Mouse (Mus musculus) mouse embryonic stem cell (cell line): Measurements from ENCODE around the gene Rtf2.

ENCODE experiments used
- in situ Hi-C, 2 experiments: fragments of 300-500 bp; cut with MboI; formaldehyde crosslinking; loops; 1 replicate in 1 of 2; 3 replicates in 1 of 2; pipeline ENCODE4 v1.14.3; 2019 to 2020; ENCODE audit warnings: low sequenced_read_pairs in 2 of 2, low pct_unique_long_range_greater_than_20kb in 1 of 2, mixed read lengths in 1 of 2; ENCODE audit not compliant: unreplicated experiment in 1 of 2

The Rtf2 gene

DNA sequence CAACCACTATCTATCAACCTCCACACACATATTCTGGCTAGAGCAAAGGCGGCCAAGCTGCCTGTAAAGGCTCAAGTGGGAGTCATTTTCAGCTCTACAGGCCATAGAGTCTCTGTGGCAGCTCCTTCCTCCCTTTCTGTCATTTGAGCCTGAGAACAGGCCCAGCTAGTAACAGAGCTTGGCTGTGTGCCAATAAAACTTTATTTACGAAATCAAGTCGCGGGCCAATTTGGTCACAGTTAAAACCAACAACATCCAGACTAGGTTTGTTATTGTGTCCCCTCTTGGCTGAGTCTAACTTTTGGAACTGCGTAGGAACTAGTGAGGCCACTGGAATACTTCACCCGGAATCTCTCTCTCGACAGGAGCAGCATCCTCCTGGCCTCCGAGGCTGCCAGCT lies 33.2 kb downstream of the Rtf2 start:
- in situ Hi-C loops = no loop called here

DNA sequence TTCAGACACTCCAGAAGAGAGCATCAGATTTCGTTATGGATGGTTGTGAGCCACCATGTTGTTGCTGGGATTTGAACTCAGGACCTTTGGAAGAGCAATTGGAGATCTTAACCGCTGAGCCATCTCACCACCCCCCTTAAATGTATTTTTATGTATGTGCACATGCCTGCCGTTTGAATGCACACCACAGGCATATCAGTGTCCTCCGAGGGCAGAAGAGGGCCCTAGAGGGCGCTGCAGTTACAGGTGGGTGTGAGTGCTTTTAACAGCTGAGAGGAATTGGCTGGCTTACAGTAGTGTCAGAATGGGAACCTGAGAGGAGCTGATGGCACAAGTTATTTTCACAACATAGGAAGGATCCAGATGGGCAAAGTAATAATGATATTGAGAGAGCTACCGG lies 34.6 kb downstream of the Rtf2 start:
- in situ Hi-C loops = loop anchor here (5.0 to 25.0 kb wide), 3 partner anchors 137 to 512 kb away; partner anchors contain the start of gene Spo11 (in 1 of the 2)

GRCm38 (mm10) chr2:172476707-172477260 lies 36.4 kb downstream of the Rtf2 start:
- in situ Hi-C loops = loop anchor here (5.0 to 25.0 kb wide), 3 partner anchors 136 to 511 kb away; partner anchors contain the start of gene Spo11 (in 1 of the 2)

DNA sequence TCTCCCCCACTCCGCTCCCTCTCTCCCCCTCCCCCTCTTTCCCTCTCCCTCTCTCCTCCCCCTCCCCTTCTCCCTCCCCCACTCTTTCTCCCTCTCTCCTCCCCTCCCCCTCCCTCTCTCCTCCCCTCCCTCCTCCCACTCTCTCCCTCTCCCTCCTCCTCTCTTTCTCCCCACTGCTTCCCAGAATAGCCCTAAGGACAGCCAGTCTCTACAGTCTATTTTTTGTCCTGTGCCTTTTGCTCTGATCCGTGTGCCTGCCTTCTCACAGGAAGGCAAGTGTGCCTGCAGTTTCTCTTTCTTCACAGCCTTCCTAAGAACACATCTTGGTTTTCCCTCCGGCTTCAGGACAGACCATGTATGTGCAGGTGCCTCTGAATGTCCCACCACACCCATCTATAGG lies 37.0 kb downstream of the Rtf2 start:
- in situ Hi-C loops = loop anchor here (5.0 to 25.0 kb wide), 3 partner anchors 135 to 510 kb away; partner anchors contain the start of gene Spo11 (in 1 of the 2)

- in situ Hi-C loops = loop anchor here (5.0 to 25.0 kb wide), 3 partner anchors 134 to 509 kb away; partner anchors contain the start of gene Spo11 (in 1 of the 2)
Measured at GRCm38 (mm10) chr2:172477860-172478259, 37.5 kb downstream of the Rtf2 start.

GRCm38 (mm10) chr2:172480296-172480695 lies 39.9 kb downstream of the Rtf2 start:
- in situ Hi-C loops = loop anchor here (25.0 kb wide), 2 partner anchors 132 to 507 kb away; partner anchors contain the start of gene Spo11 (in 1 of the 2)

- in situ Hi-C loops = loop anchor here (25.0 kb wide), 2 partner anchors 130 to 505 kb away; partner anchors contain the start of gene Spo11 (in 1 of the 2)
Measured at GRCm38 (mm10) chr2:172481654-172482385, 41.5 kb downstream of the Rtf2 start.

DNA sequence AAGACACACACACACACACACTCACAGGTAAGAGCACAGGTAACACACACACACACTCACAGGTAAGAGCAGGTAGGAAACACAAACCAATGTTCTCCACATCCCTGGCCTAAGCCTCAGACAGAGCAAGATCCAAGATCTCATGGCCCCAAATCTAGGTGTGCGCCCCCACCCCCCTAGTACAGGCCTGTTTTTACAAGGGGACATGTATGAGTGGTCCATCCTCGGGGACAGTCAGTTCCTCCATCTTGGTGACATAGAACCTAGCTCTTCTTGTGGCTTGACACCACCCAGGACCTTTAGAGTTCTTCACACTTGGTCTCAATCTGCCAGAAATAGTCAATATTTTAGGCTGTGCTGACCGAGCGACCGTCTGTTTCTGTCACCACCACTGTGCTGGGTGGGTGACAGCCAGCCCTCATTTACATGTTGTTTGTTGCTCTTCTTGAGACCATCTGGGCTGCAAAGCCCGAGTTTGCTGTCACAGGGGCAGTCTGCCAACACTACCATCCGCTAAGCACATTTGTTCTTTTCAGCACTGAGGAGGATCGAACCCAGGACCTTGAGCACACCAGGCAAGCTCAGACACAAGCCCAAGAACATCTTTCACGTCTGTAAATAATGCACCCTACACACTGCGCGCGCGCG lies 43.5 kb downstream of the Rtf2 start:
- in situ Hi-C loops = loop anchor here (25.0 kb wide), 2 partner anchors 128 to 503 kb away; partner anchors contain the start of gene Spo11 (in 1 of the 2)

DNA sequence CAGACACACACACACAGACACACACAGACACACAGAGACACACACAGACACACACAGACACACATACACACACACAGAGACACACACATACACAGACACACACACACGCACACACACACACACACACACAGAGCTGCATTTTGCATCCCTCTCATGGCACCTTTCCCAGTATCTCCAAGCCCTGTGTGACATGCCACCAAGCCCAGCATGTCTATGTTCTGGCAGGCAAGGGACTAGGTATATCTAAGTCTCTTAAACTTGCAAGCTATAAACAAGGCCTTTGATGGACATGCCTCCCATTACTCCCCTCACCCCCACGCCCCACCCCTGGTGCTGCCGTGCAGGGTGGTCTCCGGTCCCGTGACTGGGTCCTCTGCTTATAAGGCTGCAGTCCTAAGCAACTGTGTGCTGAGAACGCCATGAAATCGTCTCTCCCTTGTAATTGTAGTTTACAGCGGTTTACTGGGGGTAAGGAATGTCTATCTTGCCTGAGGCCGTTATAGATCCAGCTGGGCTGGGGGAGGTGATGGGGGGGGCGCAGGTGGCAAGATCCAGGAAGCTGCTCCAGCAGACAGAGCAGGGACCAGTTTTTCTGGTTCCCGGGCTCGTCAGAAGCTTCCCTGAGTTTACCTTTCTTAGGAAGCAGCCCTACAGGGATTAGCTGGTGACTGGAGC lies 44.5 kb downstream of the Rtf2 start:
- in situ Hi-C loops = loop anchor here (25.0 kb wide), 2 partner anchors 127 to 502 kb away; partner anchors contain the start of gene Spo11 (in 1 of the 2)

GRCm38 (mm10) chr2:172496736-172497345 lies 56.5 kb downstream of the Rtf2 start:
- in situ Hi-C loops = loop anchor here (25.0 kb wide), 2 partner anchors 115 to 490 kb away; partner anchors contain the start of gene Spo11 (in 1 of the 2)

GRCm38 (mm10) chr2:172498823-172499222 lies 58.5 kb downstream of the Rtf2 start:
- in situ Hi-C loops = loop anchor here (25.0 kb wide), 2 partner anchors 113 to 488 kb away; partner anchors contain the start of gene Spo11 (in 1 of the 2)

- in situ Hi-C loops = no loop called here
Measured at GRCm38 (mm10) chr2:172500752-172501316, 60.5 kb downstream of the Rtf2 start.

- in situ Hi-C loops = no loop called here
Measured at GRCm38 (mm10) chr2:172501341-172501740, 61.0 kb downstream of the Rtf2 start.

DNA sequence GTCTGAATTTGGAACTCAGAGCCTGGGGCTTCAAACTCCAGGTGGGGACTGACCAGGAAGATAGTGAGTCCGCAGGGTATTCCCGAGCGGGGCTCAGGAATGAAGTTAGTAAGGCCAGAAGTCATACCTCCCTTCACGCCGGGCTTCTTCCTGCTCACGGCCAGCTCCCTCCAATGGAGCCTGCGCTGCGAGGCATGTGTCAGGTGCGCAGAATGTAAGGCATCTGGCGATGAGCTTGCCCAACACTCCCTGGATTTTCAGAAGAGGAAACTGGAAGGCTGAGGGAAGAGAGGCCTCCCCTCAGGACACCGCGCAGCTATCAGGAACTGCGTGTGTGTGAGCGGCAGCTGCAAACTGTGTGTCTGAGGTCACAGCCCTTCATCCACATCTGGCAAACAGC lies 61.8 kb downstream of the Rtf2 start:
- in situ Hi-C loops = no loop called here

- in situ Hi-C loops = no loop called here
Measured at GRCm38 (mm10) chr2:172506121-172506520, 65.8 kb downstream of the Rtf2 start.

DNA sequence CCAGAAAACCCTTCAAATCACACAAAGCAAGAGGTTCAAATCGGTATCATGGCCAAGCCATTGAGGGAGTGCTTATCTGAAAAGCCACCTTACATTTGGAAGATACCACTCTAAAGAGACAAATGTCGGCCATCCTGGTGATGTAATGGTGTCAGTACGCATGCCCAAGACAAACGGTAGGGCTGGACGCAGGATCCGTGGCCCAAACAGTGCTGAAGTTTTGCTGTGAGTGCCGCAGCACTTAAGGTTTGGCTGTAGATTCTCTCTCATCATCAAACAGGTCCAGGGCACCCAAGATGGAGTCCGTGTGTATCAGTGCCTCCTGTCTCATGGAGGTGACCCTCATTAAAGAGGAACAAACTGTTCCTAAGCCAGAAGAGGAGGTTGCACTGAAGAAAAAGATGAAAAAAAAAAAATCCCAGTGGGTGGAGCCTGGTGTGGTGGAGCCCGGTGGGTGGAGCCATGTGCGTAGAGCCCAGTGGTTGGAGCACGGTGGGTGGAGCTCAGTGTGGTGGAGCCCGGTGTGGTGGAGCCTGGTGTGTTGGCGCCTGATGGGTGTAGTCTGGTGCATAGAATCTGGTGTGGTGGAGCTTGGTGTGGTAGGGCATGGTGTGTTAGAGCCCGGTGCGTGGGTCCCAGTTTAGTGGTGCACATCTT lies 69.8 kb downstream of the Rtf2 start:
- in situ Hi-C loops = no loop called here

- in situ Hi-C loops = no loop called here
Measured at GRCm38 (mm10) chr2:172510899-172511298, 70.5 kb downstream of the Rtf2 start.
